Mouse (Mus musculus) bone marrow macrophage, adult 2 months (primary cell): ENCODE results near the gene Stat4. TPM values are rescaled to one million over a fixed set of nuclear protein-coding genes. Genes with fewer than 3 reads are reported as not detected.
A peak's percentile ranks its signal among the peaks of the same experiment; 100 is the strongest.

Experiments used
- H3K27ac ChIP-seq: 2 replicates; pipeline ENCODE4 v1.5.1; 2012; ENCODE audit warnings: low read depth, low read length; ENCODE audit not compliant: insufficient read depth
- H3K4me1 ChIP-seq: 2 replicates; pipeline ENCODE4 v1.6.1; 2012; ENCODE audit warnings: low read length; ENCODE audit not compliant: control insufficient read depth, insufficient read depth
- H3K4me3 ChIP-seq: 2 replicates; pipeline ENCODE4 v1.5.1; 2012; ENCODE audit warnings: mild to moderate bottlenecking, low read length, moderate library complexity; ENCODE audit not compliant: insufficient read depth
- CTCF ChIP-seq: IDR thresholded peaks from 2 replicates; pipeline ENCODE4 v1.5.1; 2012; ENCODE audit warnings: low read depth, mild to moderate bottlenecking, low read length, moderate library complexity
- POLR2A ChIP-seq: IDR thresholded peaks from 2 replicates; pipeline ENCODE4 v1.6.1; 2012; ENCODE audit warnings: mild to moderate bottlenecking, low read depth, low read length, borderline replicate concordance
- polyA plus RNA-seq: library from polyadenylated mRNA; stranded (reverse); fragments of >200 nt; gene quantifications from 2 replicates; pipeline ENCODE4 v1.2.4, GENCODE M21; 2012; ENCODE audit not compliant: missing spikeins, insufficient read depth, insufficient read length

The Stat4 gene
- polyA plus RNA-seq, 1 experiment, result 5.4 TPM

DNA sequence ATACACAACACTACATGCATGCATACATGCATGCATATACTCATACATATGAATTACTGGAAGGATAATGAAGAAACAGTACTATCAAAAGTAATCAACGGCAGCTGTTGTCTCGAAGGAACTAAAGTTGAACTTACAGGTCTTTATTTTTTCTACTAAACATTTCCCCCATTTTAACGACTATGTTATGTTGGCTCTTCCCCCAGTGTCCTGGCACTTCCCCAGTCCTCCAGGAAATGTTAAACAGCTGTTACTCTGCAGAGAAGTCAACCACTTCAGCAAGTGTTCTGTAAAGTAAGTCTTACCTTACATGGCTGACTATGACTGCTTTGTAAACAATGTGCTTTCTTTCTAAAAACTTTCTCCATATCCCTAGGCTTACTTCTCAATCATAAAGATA lies 9.1 kb downstream of the Stat4 start:
- TF ChIP-seq CTCF (no peak), POLR2A (no peak)
- Histone ChIP-seq H3K4me1 (no peaks in the 10 kb centered on the region), H3K27ac (no peak overlapping the region), H3K4me3 (no peak overlapping the region)

DNA sequence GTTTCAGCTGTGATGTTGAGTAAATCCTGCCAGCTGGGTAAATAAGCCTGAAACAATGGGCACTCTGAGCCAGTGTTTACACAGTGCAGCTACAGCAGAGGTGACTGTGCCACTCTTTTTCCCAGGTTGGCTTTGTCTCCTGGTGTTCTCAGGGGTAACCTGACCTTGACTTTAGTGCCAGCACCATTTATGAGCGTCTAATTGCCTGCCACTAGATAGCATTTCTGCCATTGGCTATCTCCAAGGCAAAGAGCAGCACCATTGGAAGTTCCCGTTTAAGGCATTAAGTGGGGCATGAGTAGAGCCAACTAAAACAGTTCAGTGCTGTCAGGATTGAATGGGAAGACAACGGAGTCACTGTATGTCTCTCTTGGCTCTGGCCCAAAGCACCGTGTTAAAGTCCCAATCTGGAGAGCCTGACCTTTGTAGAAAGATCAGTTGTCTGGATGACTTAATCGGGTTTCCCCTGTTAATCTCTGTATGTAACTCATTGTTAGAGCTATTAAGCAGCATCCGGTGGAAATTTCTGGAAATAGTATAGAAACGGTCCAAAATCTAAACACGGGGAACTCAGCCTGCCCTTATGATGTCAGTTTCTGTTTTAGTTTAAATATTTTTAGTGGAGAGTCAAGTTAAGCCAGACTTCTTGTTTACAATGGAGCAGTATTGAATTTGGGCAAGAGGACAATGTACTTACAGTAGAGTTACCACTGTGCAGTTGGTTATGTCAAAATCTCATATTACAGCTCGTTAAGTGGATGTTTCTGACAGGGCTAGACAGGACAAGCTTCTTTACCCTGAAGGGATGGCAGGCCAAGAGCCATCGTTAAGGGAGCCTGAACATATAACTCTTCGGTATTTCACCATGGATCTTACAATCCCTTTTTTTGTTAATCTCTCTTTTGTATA lies 10.1 kb downstream of the Stat4 start:
- Histone ChIP-seq H3K4me3 (no peak overlapping the region), H3K27ac (no peak overlapping the region), H3K4me1 (no peaks in the 10 kb centered on the region)
- TF ChIP-seq CTCF (no peak), POLR2A (no peak)

DNA sequence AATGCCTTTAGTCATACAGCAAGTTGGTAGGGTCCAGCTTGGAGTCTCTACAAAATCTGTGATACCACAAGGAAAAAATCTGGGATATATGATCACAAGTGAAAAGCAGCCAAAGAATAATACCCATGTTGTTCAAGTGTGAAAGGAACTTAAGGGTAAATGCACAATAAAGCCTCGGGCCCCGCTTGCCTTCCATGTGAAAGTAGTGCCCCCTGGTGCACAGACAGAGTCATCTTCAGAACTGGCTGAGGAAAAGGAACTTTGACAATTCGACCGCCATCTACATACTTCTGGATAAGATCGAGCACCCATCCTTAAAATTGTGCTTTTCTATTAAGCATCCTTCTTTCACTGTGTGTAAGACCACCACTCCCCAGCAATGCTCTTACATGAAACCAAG lies 11.6 kb downstream of the Stat4 start:
- H3K4me3 ChIP-seq, result no peak overlapping the region
- no peak overlapping the region for H3K27ac ChIP-seq
- no peaks in the 10 kb centered on the region for H3K4me1 ChIP-seq
- no peak for TF ChIP-seq POLR2A
- TF ChIP-seq CTCF, result peak; percentile 36; the same call in 1 of the 2 replicates

GRCm38 (mm10) chr1:52004096-52004495 lies 17.1 kb downstream of the Stat4 start:
- TF ChIP-seq POLR2A (no peak), CTCF (no peak)
- no peak overlapping the region for H3K4me3 ChIP-seq
- H3K4me1 ChIP-seq, result no peaks in the 10 kb centered on the region
- H3K27ac ChIP-seq, result no peak overlapping the region

DNA sequence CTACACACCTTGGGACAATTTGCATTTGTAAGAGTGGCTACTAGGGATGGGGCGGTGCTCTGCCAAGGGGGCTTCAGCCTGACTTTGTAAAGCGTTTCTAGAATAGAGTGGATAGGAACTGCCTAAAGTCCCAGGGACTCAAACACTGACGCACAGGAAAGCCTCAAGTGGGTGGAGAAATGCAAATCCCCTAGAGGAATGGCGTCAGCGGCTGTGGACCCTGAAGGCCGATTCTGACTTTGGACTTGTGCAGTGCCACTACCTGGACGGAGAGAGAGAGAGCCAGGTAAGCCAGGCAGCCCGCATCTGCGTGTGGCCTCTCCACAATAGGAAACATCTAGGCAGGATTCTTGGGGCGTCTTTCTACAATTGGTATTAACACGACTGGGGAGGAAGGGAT lies 21.5 kb downstream of the Stat4 start:
- Histone ChIP-seq H3K27ac (no peak overlapping the region), H3K4me3 (no peak overlapping the region; the same call in 1 of the 2 replicates), H3K4me1 (peaks cover 2% of the 10 kb centered on the region; the same call in 1 of the 2 replicates)
- TF ChIP-seq POLR2A, result no peak
- TF ChIP-seq CTCF, result no peak

GRCm38 (mm10) chr1:52008947-52009346 lies 22.0 kb downstream of the Stat4 start:
- Histone ChIP-seq H3K4me1 (peaks cover 2% of the 10 kb centered on the region; the same call in 1 of the 2 replicates), H3K4me3 (no peak overlapping the region), H3K27ac (no peak overlapping the region)
- TF ChIP-seq POLR2A, result no peak
- no peak for TF ChIP-seq CTCF

DNA sequence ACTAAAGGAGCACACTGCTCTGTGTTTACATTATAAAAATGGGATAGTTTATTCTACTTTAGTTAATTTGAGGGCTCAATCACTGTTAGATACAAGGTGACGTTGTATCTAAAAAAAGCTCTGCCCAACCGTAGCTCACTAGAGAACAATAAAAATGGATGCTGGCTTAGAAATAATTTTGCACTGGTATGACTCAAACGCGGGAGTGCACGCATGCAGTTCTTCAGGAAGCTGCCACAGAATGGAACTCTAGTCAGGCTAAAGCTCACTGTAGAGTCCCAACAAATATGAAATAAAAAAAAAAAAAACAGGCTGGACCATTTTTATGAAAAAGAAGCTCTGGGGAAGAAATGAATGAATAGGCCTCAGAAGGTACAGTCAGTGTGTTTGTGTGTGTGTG lies 23.8 kb downstream of the Stat4 start:
- Histone ChIP-seq H3K4me3 (no peak overlapping the region), H3K27ac (no peak overlapping the region), H3K4me1 (peaks cover 2% of the 10 kb centered on the region; the same call in 1 of the 2 replicates)
- no peak for TF ChIP-seq CTCF
- TF ChIP-seq POLR2A, result no peak

DNA sequence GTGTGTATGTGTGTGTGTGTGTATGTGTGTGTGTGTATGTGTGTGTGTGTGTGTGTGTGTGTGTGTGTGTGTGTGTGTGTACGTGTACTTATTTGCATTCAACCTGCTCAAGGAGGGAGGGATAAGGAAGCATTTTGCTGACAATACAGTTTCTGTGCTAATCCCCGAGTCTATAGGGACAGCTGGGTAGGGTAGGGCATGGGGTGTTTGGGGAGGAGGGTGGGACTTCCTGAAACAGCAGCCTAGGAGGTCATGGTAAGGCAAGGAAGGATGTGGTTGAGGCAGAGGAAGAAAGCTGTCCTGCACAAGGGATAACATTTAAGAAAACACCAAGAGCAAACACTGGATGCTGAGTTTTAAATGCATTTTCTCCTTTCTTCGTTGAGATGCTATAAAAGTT lies 24.3 kb downstream of the Stat4 start:
- TF ChIP-seq POLR2A (no peak), CTCF (no peak)
- Histone ChIP-seq H3K4me1 (peaks cover 2% of the 10 kb centered on the region; the same call in 1 of the 2 replicates), H3K27ac (no peak overlapping the region), H3K4me3 (no peak overlapping the region)

DNA sequence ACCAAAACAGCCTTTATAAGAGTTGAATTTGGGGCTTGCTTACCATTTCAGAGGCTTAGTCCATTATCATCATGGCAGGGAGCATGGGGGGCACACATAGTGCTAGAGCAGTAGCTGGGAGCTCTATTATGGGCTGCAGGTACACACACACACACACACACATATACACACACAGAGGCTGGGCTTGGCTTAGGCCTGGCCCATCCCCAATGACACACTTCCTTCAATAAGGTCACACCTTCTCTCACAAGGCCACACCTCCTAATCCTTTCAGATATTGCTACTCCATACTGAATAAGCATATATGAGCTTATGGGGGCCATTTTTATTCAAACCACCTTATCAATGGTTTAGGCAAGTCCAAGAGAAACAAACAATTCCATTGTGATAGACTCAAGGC lies 25.3 kb downstream of the Stat4 start:
- H3K27ac ChIP-seq, result no peak overlapping the region
- peaks cover 2% of the 10 kb centered on the region; the same call in 1 of the 2 replicates for H3K4me1 ChIP-seq
- no peak overlapping the region for H3K4me3 ChIP-seq
- TF ChIP-seq POLR2A, result no peak
- no peak for TF ChIP-seq CTCF

DNA sequence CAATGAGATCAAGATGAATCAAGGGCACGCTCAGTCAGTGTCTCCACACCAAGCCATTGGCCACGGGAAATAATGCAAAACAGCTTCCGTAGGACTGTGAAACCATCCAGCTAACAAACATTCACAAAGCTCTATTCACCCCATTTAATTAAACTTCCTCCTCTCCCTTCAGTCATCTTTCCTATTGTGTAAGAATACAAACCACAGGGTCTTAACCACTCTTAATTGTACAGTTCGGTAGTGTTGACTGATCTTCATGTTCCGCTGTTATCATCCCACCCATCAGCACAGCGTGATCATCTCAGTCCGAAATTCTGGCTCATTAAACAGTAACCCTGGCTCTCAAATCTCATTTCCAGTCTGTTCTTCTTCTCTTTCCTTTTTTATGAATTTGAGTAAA lies 25.8 kb downstream of the Stat4 start:
- no peak for TF ChIP-seq POLR2A
- no peak for TF ChIP-seq CTCF
- no peak overlapping the region for H3K4me3 ChIP-seq
- H3K4me1 ChIP-seq, result peaks cover 2% of the 10 kb centered on the region; the same call in 1 of the 2 replicates
- no peak overlapping the region for H3K27ac ChIP-seq

DNA sequence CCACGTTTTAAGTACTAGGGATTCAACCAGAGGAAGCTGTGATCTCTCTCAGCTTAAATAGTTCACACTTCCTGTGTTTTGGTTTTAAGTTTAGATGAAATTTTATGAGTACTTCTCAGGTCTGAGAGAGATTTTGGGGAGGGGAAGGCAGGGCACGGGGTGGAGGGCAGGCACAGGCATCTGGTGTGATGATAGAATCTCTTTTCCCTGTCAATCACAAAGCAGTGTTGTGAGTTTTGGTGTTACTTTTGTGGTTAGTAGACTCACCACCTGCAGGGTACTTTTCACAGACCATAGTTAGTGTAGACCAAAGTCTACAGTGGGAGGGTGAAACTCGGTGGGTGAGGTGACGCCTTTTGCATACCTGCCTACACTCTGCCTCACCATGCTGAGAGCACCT lies 32.7 kb downstream of the Stat4 start:
- no peaks in the 10 kb centered on the region for H3K4me1 ChIP-seq
- no peak overlapping the region for H3K4me3 ChIP-seq
- H3K27ac ChIP-seq, result no peak overlapping the region
- no peak for TF ChIP-seq CTCF
- no peak for TF ChIP-seq POLR2A
